Mouse (Mus musculus) hematopoietic stem cell, adult 5-6 weeks (primary cell): ENCODE results near the gene Tspan10. TPM values are rescaled to one million over a fixed set of nuclear protein-coding genes. Genes with fewer than 3 reads are reported as not detected.
A peak's percentile ranks its signal among the peaks of the same experiment; 100 is the strongest.
"Not testable (repeated sequence)": the region's sequence is repeated elsewhere in the genome, so short reads cannot be mapped to it uniquely, and the experiment has no call there.

Source experiments
- ATAC-seq, 2 experiments: fragments of 125-278 bp in 1 of 2; replicated peaks in 1 of 2; 2 replicates each; pipeline ENCODE4 v1.8.0; 2016 to 2017; ENCODE audit warnings: inconsistent platforms in 2 of 2, mild to moderate bottlenecking in 2 of 2, moderate number of reproducible peaks in 2 of 2, low read depth in 1 of 2, moderate TSS enrichment in 1 of 2; ENCODE audit not compliant: low FRiP score in 2 of 2, poor library complexity in 2 of 2, severe bottlenecking in 2 of 2, insufficient read depth in 1 of 2, low TSS enrichment in 1 of 2
- total RNA-seq: library from RNA; stranded (forward); fragments of 172-1452, 232-1000 nt; gene quantifications from 2 replicates; pipeline ENCODE4 v1.2.3, GENCODE M21; 2017

The Tspan10 gene
- not detected in 2 replicates for total RNA-seq

DNA sequence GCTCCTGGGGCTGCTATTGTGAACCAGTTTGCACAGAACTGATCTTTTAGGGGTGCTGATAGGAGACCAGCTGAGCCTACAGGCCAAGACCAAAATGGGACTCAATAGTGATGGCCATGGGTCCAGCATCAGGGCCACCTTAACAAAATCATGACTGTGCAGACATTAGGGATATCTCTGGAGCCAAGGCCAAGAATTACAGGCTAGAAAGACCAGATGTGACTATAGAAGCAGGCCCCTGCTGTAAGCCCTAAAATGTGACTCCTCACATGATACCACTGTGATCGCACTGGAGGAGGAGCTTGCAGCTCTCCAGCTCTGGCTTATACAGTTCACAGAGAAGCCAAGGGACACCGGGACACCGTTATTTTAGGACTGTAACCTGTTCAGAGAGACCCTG, at the start of gene Tspan10:
Gene Tspan10 (plus strand): TSS at position 301 of the 400 bp plus-strand sequence.
- ATAC-seq, result no peak

DNA sequence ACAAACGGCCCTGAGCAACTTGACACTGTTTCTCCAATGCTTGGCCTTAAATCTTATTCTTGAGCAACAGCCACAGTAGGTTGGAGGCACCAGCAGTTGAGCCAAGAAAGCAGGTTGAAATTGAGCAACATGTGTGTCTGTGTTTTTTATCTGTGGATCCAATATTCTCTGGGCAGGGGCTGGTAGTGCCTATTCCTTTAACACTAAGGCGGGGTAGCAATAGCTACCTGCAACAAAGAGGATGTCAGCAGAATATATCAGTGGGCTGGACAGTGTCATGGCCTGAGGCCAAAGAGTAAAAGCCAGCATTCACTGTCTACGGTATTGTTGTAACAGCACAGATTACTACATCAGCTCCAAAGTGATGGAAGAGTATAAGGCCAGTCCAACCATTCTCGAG, 46.8 kb upstream of the Tspan10 start:
- ATAC-seq, result no peak

- ATAC-seq, result no peak
Measured at GRCm38 (mm10) chr11:120397602-120398001, 44.8 kb upstream of the Tspan10 start.

DNA sequence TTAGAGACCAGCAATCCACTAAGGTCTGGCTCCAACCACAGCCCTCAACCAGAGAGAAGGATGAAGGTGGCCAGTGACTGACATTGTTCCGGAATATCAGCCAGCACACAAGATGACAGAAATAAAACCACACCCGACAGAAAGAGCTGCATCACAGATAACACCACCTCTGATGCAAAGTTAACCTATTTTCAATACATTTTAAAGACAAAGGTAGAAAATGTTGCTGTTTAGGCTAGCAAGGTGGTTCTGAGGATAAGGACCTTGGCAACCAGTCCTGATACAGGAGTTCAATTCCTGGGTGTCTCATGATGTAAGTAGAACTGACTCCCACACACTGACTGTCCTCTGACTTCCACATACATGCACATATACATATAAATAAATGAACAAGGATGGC, 43.1 kb upstream of the Tspan10 start:
- ATAC-seq, result no peak

- peak; percentile 73; a peak in 3 of 4 replicates for ATAC-seq
Measured at GRCm38 (mm10) chr11:120404814-120405213, 37.6 kb upstream of the Tspan10 start.

- ATAC-seq, result peak in 1 of 2 experiments; percentile 41; a peak in 1 of 4 replicates
Measured at GRCm38 (mm10) chr11:120405867-120406266, 36.6 kb upstream of the Tspan10 start.

- no peak for ATAC-seq
Measured at GRCm38 (mm10) chr11:120406445-120406844, 36.0 kb upstream of the Tspan10 start.

DNA sequence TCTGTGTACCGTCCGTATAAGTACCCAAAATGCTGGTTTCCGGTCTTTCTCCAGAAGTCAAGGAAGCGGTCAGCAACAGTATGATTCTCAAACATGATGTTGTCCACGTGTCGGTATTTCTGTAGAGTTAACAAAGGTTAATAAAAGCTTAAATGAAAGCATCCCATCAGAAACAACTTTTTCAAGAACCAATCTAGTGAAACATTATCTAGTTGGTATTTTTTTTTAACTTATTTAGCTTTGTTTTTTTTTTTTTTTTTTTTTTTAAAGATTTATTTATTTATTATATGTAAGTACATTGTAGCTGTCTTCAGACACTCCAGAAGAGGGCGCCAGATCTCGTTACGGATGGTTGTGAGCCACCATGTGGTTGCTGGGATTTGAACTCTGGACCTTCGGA, 28.8 kb upstream of the Tspan10 start:
- ATAC-seq, result not testable (repeated sequence)

GRCm38 (mm10) chr11:120417852-120418251, 24.6 kb upstream of the Tspan10 start:
- ATAC-seq, result no peak

- no peak for ATAC-seq
Measured at GRCm38 (mm10) chr11:120418592-120418991, 23.9 kb upstream of the Tspan10 start.

- ATAC-seq, result no peak
Measured at GRCm38 (mm10) chr11:120422651-120423568, 19.5 kb upstream of the Tspan10 start.

DNA sequence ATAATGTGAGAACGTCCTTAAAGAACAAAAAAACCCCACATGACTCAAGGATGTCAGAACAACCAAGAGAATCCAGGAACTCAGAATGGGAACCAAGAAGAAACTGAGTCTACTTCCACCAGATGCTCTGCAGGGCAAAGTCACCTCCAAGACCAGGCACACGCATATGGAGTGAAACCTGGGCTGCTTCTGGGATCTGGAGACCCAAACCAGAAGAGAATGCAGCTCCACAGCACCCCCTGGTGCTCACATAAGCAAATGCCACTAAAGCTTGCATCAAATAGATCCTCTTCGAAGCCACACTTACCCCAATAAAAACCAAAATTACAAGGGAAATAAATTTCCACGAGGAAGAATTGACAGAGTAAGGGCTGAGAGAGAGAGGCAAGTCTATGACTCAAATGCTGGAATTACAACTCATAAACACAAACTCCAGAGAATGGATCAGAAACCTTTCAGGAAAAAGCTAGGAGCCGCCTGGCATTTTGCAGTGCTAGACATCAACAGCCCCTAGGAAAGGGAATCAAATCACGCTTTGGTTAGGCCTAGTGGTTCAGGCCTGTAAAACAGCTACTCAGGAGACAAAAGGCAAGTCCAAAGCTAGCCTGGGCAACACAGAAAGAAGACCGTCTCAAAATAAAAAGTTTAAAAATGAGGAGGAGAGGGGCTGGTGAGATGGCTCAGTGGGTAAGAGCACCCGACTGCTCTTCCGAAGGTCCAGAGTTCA, 18.7 kb upstream of the Tspan10 start:
- ATAC-seq, result peak; percentile 62 to 74; a peak in 3 of 4 replicates

- ATAC-seq, result no peak
Measured at GRCm38 (mm10) chr11:120426727-120427126, 15.7 kb upstream of the Tspan10 start.

DNA sequence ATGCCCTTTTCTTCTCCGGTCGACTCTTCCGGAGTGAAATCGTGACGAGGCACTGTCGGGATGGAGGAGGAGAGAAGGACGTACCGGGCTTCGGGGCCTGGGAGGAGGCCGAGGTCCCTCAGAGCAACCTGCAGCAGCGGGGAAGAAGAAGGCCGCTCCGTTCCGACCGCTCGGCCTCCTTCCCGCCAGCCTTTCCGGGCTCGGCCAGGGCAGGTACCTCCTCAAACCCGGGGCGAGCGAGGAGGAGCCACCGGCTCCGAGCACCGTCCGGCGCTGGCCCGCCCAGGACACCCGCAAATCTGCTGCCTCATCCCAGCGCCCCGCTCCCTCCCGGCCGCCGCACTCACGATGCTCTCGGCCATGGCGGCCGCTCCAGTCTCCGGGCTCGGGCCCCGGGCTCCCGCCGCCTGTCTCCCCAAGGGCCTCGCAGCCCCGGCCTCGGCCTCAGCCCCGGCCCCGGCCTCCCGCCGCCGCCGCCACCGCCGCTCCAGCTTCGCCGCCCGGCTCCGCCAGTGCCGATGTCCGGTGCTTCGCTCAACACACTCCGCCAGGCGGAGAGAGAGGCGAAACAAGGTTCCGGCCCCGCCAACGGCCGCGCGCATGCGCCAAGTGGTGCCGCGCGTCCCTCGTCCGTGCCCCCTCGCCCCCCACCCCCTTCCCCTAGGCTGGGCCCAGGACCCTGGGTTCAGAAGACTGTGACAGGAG, 5.1 kb upstream of the Tspan10 start, which contains the start of gene Nploc4:
Gene Nploc4 (minus strand): TSS at position 557 of the 705 bp plus-strand sequence.
- ATAC-seq, result peak; percentile 73 to 78

GRCm38 (mm10) chr11:120437857-120438385, 4.5 kb upstream of the Tspan10 start:
- no peak for ATAC-seq

DNA sequence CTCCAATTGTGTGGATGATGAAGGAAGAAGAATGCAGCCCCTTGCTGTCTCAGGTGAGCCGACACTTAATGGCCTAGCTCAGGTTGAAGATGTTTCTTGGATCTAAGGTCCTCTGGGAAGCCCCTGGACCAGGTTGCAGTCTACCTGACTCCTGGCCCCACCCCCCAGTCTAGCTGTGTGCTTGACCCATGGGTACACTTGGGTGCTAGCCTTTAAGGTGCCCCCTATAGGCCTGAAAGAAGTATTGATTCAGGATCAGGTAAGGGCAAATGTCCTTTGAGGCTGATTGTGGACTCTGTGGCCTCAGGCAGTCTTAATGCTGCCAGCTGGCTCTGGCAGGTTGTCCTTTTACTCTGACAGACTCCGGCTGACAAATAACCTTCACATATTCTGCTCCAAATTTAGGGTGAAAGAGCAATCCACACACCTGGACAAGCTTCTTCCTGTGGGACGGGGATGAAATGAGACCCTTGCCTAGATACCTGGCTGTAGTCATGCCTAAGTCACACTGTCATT, 379 bp downstream of the Tspan10 start:
- no peak for ATAC-seq

DNA sequence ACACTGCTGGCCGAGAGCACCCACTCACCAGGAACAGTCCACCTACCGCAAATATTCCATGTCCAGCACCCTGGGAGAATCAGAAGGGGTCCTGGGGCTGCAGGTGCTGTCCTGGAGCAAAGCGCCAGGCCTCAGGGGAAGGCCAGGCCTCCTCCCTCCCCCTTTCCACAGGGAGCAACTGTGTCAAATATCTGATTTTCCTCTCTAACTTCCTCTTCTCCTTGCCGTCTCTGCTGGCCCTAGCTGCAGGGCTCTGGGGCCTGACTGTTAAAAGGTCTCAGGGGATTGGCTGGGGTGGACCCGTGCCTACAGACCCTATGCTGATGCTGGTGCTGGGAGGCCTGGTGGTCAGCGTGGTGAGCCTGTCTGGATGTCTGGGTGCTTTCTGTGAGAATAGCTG, 1.7 kb downstream of the Tspan10 start:
- no peak for ATAC-seq
